Mouse (Mus musculus): ENCODE data around the gene Rps27l. TPM values are rescaled to one million over a fixed set of nuclear protein-coding genes. Genes with fewer than 3 reads are reported as not detected.
"Not testable (repeated sequence)": the region's sequence is repeated elsewhere in the genome, so short reads cannot be mapped to it uniquely, and the experiment has no call there.

Gene Rps27l
- total RNA-seq (2014; fragmentation: Nextera tagmentation) (858 and 1,123 TPM in 2 replicates), total RNA-seq (2017) (286 and 317 TPM in 2 replicates)

DNA sequence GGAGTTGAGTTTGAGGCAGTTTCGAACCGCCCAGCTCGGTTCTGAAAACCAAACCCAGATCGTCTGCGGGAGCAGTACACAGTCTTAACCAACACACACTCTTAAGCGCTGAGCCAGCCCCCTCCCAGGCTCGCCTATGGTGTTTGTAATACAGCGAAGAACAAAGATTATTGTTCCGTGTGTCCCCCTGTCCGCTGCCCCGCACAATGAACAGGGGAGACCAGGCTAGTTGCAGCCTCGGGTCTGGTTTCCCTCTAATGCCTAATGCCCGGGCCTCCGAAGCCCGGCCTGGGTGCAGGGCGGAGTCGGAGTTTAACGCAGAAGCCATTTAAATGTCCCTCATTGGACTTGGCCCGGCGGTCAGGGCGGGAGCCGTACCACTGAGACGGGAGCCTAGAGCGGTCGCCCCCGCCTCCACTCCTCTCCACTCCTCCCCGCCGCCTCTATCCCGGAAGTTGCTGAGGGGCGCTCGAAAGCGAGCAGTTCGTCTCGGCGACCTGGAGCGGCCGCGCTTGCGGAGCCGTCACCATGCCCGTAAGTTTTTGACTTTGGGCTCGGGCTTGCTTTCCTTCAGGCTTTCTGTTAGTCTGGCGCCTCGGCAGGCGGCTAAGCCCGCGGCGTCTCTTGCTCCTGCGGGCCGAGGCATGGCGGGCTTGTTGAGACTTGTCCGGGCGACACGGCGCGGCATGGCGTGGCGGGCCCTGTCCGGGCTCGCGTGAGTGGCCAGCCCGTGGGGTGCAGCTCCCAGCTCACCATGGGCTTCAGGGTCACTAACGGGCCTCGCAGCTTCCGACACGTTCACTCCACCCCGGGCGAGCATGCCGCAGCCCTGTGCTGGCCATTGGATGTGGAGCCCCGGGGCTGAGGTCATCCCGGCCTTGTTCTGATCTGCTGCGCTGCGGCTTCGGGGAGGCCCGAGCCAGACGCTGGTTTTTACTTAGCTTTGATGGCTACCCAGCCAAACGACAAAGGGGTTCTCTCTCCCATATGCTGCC lies at the start of gene Rps27l:
TSS of gene Rps27l (plus strand) at position 440 of the 995 bp plus-strand sequence.
- peak; percentile 96 for ATAC-seq (replicated peaks; ENCODE audit: low FRiP score, low TSS enrichment, poor library complexity, severe bottlenecking)

DNA sequence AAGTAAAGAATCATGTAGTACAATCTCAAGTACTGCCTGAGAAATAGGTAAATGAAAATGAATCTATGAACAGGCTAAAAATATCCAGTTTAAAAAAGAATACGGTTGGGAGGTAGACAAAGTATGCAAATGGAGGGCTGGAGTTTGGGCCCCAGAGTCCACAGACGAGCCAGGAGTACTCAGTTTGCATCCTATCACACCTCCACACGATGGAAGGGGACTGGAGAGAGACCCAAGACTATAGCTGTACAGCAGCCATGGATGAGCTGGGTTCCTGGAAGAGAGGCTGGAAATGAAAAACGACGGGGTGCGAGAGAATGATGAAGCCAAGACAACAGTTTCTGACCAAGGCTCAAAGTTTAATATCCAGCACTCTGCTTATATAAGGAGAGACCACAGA lies 48.9 kb upstream of the Rps27l start:
- ATAC-seq (replicated peaks; ENCODE audit: low FRiP score, low TSS enrichment, poor library complexity, severe bottlenecking) = no peak

DNA sequence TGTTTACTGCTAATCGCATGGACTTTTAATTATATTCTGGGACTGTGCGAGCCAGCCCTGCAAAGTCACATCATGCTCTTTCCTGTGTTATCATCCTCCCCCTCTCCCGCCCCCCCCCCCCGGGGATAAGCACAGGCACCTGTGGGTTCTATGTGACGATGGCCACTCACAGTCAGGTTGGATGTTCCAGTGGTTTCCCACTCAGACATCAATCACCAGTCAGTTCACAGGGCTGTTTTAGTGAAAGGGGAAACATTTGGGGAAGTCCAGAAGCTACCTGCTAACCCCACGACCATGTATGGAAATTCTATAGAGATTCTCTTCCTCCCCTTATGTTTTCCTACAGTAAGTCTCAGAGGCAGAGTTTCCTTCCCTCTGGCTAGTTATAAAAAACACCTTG lies 48.0 kb upstream of the Rps27l start:
- ATAC-seq (replicated peaks; ENCODE audit: low FRiP score, low TSS enrichment, poor library complexity, severe bottlenecking) = no peak

DNA sequence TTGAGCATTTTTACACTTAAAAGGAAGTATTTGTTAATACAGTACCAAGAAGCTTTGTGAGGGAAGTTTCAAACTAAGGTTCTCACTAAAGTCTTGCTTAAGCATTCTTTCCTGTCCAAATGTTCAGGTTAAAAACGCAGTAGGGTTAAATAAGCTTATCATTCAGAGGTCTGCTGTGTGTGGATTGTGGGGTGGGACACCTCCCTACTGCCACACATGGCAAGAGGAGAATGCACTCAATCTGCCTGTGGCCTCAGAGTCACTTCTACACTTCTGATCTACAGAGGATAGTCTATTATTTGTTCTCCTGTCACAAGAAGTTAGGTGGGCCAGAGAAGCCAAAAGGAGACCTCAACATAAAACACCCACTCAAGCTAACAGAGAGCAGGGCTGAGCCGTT lies 46.8 kb upstream of the Rps27l start:
- ATAC-seq (replicated peaks; ENCODE audit: low FRiP score, low TSS enrichment, poor library complexity, severe bottlenecking) = peak; percentile 70

DNA sequence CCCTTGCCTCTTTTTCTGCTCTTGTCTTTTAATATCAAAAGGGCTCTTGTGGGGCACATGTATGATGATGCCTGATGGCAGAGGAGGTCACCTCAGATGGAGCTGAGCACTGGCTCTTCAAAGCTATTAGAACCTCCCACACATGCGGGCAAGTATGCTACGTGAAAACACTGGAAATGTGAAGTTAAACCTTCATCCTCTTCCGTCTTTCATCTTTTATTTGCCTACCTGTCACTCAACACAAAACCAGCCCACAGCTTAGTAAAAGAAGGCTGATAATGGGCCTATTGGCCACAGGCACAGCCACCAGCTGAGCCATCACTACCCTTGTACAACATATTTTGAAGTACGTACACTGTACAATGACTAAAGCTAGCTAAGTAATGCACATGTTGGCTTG lies 46.4 kb upstream of the Rps27l start:
- ATAC-seq (replicated peaks; ENCODE audit: low FRiP score, low TSS enrichment, poor library complexity, severe bottlenecking) = no peak

DNA sequence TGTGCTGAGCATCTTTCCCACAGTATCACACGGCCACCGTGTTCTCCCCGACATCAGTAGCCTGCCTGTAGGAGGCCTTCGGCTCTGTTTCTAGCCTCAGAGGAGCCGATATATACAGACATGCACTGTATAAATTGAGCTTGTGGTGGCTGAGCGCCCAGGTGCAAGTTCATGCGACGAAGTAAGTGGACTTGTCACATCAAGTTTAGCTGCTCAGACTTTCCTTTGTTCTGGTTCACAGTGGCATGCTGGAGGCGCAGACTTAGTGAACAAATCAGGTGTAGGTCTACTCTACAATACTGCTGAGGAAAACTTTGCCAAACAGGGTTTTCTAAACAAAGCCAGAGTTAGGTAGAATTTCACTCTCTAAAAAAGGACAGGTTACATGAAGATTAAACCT lies 39.9 kb upstream of the Rps27l start:
- ATAC-seq (replicated peaks; ENCODE audit: low FRiP score, low TSS enrichment, poor library complexity, severe bottlenecking) = no peak

DNA sequence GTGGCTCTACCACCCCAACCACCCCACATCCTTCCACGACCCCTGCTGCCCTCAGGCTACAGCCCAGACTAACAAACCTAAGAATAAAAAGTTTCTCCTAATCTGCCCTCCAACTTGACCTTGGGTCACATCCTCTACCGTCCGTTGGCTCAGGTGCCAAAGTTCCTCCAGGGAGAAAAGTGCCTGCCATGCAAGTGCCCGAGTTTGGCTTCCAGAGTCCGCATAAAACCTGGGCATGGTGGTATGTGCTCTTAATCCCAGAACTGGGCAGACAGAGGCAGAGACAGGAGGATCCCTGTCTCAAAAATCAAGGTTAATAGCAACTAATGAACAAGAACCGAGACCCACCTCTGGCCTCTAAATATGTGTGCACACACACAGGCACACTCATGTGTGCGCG lies 38.8 kb upstream of the Rps27l start:
- no peak for ATAC-seq (replicated peaks; ENCODE audit: low FRiP score, low TSS enrichment, poor library complexity, severe bottlenecking)

DNA sequence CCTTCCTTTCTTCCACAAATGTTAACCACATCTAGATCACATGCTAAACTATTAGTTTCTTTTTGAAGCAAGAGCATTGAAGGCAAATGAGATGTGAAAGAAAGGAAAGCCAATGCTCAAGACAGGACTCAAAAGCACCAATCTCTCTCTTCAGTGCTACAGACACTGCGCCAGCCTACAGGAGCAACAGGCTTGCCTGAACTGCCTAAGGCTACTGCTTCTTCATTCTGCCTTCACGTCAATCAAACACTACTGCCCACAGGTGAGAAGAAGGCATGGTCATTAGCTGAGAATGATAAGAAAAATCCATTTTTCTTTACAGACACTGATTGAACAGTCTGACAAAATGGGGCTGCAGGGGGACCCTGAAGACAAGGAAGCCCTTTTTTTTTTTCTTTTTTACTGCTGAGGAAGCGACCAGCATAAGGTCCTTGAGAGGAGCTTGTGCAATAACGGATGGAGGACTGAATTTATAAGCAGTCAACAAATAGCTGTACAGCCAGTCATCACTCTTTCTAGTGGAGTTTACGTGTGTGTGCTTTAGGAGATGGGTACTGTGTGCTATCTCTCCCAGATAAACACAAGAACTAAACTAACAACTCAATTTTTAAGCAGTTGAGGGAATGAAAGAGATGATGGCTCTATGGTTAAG lies 38.0 kb upstream of the Rps27l start:
- ATAC-seq (replicated peaks; ENCODE audit: low FRiP score, low TSS enrichment, poor library complexity, severe bottlenecking) = no peak

DNA sequence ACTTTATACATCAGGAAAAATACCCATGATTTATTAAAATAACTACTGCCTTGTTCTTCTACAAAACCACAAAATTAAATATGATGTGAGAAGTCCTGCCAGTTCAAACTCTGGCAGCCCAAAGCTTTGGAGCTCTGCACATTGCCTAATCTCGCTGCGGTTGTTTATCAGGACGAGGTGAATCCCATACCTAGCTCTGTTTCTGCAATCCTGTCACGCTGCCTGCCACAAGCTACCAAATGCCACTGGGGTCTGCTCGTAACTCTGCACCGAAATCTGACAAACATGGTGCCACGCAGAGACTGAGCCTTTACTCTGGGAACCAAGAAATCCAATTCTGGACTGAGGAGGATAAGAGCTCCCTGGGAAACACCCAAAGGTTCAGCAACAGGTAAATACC lies 36.0 kb upstream of the Rps27l start:
- ATAC-seq (replicated peaks; ENCODE audit: low FRiP score, low TSS enrichment, poor library complexity, severe bottlenecking) = peak; percentile 75

DNA sequence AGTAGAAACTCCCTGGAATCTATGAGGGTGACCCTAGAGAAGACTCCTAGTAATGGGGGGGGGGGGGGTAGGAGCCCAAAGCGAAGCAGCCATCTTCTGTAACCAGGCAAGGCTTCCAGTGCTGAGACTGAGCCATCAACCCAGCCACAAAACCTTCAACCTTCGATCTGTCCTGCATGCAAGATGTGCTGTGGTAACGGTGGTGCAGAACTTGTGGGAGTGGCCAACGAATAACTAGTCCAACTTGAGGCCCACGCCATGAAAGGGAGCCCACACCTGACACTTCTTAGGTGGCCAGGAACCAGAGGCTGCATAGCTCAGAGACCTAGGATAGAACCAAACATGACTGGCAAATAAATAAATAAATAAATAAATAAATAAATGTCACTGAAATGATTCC lies 35.2 kb upstream of the Rps27l start:
- ATAC-seq (replicated peaks; ENCODE audit: low FRiP score, low TSS enrichment, poor library complexity, severe bottlenecking) = no peak

DNA sequence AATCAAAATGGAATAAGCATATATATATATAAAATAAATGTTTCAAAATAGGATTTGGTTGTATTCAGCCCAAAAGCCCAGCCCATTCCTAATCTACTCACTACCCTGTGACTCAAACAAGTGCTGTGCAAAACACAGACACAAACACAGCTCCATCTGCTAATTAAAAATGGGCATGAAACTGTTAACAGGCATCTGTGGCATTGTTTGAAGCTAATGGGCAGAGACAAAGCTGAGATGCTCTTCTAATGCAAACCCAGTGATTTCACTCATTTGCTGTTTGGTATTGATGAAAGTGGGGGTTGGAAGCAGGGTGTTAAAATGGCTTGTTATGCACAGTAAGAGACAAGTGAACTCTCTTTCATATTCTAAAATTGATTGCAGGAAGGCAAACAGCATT lies 33.6 kb upstream of the Rps27l start:
- ATAC-seq (replicated peaks; ENCODE audit: low FRiP score, low TSS enrichment, poor library complexity, severe bottlenecking) = no peak

DNA sequence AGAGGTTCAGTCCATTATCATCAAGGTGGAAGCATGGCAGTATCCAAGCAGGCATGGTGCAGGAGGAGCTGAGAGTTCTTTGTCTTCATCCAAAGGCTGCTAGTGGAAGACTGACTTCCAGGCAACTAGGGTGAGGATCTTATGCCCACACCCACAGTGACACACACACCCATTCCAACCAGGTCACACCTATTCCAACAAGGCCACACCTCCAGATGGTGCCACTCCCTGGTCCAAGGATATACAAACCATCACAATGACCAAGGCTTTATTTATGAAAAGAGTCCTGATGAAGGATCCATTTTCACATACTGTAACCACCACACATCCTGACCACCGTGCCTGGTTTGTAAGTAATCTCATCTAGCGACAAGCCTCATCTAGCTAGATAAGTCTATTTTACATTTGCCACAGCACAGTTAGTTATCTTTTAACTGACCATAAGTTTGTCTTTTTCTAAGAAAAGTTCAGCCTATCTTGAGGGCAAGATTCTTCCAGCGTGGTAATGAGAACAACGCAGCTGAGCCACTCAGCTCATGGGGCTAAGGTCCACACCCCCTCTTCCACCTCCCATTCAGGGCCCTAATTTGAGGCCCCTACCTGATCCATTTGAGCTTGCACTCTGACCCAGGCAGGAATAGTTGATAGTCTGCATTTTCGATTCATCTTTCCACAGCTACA lies 32.5 kb upstream of the Rps27l start:
- ATAC-seq (replicated peaks; ENCODE audit: low FRiP score, low TSS enrichment, poor library complexity, severe bottlenecking) = not testable (repeated sequence)

DNA sequence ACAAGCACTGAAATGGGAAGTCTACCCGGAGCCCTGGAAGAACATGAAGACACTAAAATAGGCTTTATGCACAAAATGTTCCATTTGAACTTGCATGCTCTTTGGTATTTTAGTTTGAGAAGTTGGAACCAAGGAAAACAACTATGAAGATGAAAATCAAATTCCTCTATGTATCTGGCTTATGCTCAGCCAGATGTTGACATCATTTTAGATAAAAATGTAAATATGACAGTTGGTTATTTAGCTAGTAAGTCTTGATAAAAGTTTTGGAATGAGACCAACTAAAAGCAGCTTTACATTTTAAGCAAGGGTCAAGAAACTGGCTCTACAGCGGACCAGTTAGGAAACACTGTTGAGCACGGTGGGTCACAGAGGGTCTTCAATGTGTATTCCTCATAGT lies 31.3 kb upstream of the Rps27l start:
- no peak for ATAC-seq (replicated peaks; ENCODE audit: low FRiP score, low TSS enrichment, poor library complexity, severe bottlenecking)

DNA sequence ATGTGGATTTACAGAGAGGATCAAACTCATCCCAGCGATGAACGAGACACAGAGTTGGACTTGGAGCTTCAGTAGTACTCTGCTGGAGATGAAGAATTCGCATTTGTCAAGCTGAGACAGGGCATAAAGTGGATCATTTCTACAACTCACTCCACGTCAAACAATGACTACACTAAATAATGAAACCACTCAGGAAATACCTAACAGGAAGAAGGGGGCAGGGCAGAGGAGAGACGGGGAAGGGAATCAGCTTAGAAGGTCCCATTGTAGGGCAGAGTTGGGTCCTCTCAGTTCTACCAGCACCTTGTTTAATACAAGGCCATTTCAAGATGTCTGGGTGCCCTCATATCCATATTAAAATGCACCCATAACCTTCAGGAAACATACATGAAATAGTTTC lies 30.5 kb upstream of the Rps27l start:
- no peak for ATAC-seq (replicated peaks; ENCODE audit: low FRiP score, low TSS enrichment, poor library complexity, severe bottlenecking)

DNA sequence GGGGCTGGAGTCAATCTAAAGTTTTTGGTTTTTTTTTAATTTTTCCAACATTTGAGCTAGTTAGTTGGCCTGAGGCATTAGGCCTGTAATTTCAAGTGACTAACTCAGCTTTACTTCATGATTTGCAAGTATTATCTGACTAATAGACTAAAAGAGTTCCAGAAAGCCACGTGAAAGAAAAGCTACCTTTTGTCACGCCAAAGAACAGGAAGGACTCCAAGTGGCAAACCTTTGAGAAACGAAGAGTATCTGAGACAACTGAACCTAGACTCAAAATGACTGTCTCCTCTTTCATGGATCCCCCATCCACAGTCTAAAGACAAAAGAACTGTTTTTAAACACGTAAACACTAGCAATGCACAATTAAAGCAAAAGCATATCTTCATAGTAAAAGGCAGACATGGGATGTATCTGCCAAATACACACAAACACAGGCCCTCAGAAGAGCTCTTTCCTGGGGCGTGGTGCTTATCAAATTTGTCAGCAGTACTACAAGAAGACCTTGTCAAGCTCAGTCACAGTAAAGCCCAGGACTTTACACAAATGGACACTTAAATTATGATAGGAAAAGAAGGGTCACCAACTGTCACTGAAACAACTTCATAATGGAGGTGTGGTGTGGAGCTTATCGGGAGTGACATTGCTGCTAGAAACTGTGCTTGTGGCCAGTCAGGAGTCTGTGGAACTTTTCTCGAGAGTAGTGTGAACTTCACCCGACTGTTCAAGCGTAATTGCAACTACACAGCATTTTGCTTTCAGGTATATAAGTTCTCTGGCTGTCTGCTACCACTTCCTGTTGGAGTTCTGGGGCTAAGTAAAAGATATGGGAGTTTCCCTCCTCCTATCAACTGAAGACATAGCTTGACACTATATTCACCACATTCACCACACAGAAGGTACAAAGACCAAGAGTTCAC lies 29.8 kb upstream of the Rps27l start:
- peak; percentile 63 for ATAC-seq (replicated peaks; ENCODE audit: low FRiP score, low TSS enrichment, poor library complexity, severe bottlenecking)

DNA sequence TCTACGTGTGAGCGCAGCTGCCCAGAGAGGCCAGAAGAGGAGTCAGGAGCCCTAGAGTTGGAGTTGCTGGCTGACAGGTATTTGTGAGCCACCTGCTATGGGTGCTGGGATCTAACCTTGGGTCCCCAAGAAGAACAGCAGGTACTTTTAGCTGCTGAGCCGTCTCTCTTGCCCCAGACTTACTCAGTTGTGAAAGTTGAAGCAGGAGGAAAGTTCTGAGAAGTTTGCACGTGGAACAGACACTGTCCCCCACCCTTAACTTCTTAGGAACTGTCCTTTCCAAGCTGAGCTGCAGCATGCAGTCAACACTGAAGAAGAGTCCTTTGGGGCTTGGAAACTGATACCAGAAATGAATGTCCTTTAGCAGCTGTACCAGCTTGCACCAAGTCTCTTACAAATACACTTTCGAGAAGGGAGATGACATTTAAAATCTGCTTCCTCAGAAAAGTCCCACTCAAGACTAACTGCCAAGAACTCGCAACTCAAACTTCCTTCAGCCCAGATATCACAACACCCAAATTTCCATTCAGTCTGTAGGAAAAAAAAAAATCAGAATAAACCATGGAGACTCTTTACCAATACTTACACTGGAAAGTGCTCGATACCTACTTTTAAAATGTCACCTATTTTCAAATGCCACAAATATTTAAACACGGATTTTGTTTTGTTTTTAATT lies 28.5 kb upstream of the Rps27l start:
- ATAC-seq (replicated peaks; ENCODE audit: low FRiP score, low TSS enrichment, poor library complexity, severe bottlenecking) = no peak

DNA sequence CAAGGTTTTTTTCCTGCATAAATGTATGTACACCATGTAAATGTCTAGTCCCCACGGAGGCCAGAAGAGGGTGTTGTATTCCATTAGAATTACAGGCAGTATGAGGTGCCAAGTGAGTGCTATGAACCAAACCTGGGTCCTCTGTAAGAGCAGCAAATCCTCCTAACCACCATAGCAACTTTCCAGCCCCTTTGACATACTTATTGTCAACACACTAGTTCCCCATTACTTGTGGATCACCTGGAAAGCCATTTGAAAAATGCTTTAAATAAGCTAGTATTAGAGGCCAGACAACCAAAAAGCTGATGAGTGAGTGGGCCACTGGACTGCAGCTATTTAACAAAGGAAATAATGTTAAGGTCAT lies 28.0 kb upstream of the Rps27l start:
- ATAC-seq (replicated peaks; ENCODE audit: low FRiP score, low TSS enrichment, poor library complexity, severe bottlenecking) = no peak

DNA sequence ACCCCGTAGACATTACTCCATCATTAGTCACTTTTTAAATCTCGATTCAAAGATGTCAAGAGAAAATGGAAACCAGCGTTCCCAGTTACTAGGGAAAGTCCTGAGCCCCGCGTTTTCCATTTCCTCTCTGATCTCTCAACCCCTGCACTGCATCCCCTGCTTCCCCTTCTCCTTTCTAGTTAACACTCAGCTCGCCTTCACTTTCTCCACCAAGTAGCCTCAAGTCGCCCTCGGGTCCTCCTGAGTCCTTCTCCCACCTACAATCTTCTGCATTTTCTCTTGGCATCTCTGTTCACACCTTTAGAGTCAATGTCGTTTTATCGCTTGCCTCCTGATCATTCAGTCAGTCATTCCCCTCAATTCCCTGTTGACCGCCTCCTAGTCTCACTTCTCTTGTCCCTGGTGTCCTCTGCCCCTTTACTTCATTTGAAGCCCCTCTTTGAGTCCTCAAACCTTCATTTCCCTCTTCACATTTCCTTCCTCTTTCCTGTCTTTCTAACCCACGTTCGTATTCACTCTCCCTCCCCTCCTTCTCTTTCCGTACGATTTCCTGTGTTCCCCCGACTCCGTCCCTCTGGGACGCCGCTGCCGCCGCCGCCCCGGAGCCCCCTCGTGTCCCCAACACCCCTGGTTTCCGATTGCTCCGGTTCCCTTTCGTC lies 27.1 kb upstream of the Rps27l start:
- no peak for ATAC-seq (replicated peaks; ENCODE audit: low FRiP score, low TSS enrichment, poor library complexity, severe bottlenecking)
